Mouse (Mus musculus) activated CD4-positive, CD25-positive, alpha-beta regulatory T cell, adult 9 weeks (primary cell): ENCODE data around the gene 5430402E10Rik. TPM values are rescaled to one million over a fixed set of nuclear protein-coding genes. Genes with fewer than 3 reads are reported as not detected.

Source experiments
- polyA plus RNA-seq: library from polyadenylated mRNA; unstranded; fragments of 100-300 nt; shearing (Covaris generic); gene quantifications from one replicate; pipeline ENCODE4 v1.2.1, GENCODE M21; 2017

Gene 5430402E10Rik
- polyA plus RNA-seq, result not detected

DNA sequence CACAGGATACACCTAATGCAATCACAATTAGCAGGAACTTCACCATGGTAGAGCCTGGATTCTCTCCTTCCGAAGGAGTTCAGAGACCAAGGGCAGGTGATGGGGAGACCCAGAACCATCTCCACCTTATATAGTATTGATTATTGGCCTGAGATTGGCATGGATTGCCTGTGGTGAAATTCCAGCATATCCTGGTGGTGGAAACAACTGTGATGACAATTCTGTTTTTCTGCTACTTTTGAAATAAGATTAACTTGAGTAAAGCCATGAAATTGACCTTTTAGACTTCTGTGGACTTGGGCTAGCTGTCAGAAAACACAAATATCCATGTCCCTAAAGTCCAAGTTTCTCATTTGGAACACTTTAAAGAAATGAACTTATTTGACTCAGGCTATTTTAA lies at the start of gene 5430402E10Rik:
Gene 5430402E10Rik, minus strand, starts transcription at position 101 of the 400 bp plus-strand sequence.

Other genes with a start within 250 kb of the 5430402E10Rik start
- 39.3 TPM for gene Prkx, start 128.8 kb downstream of the 5430402E10Rik start, polyA plus RNA-seq
- not detected for gene Pbsn, start 71.4 kb downstream of the 5430402E10Rik start, polyA plus RNA-seq
- gene Gm14744, start 60.3 kb downstream of the 5430402E10Rik start, polyA plus RNA-seq, result not detected
- not detected for gene Obp1a, start 166.3 kb upstream of the 5430402E10Rik start, polyA plus RNA-seq
- not detected for gene Gm5938, start 200.4 kb upstream of the 5430402E10Rik start, polyA plus RNA-seq